Mouse (Mus musculus) liver, postnatal 0 days (tissue): ENCODE results near the gene Tiam1.

ENCODE experiments used
- CTCF ChIP-seq: sonication (generic); IDR thresholded peaks from 2 replicates; pipeline ENCODE4 v1.5.1; 2016; ENCODE audit warnings: antibody characterized with exemption, low read depth
- EP300 ChIP-seq: IDR thresholded peaks from 2 replicates; pipeline ENCODE4 v1.6.1; 2016; ENCODE audit warnings: antibody characterized with exemption, low read depth, mild to moderate bottlenecking

DNA sequence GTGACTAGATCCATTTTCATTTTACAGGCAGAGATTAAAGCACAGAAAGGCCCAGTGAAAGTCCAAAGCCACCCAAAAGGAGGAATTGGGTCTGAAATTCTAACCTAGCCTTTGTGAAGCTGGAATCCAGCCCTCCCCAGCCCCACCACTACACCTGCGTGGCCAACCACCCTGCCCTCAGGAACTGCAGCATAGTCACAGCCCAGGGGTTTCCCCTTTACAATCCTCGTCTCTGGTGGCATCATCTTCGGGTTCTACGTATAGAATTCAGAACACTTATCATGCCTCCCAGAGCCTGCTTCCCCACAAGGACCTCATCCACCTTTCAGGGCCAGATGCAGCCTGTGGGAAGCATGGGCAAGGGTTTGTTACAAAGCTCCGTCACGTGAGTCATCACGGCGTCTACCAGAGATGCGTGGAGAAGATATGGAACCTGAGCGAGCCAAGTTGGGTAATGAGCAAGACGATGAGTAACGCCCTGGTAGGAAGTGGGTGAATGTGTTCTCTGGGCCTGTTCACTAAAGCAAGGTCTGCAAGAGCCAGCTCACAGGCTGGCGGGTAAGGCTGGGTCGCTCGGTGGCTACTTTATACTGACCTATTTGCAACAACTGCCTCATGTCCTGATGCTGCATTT lies 170.6 kb downstream of the Tiam1 start:
- TF ChIP-seq CTCF, result no peak
- no peak for TF ChIP-seq EP300
